Mouse (Mus musculus) monocyte, adult 5-6 weeks (primary cell): ENCODE data around the gene Ehhadh. TPM values are rescaled to one million over a fixed set of nuclear protein-coding genes. Genes with fewer than 3 reads are reported as not detected.

Source experiments
- ATAC-seq: fragments of 153-309, 156-312 bp; replicated peaks from 2 replicates; pipeline ENCODE4 v1.8.0; 2017; ENCODE audit warnings: mild to moderate bottlenecking; ENCODE audit not compliant: low TSS enrichment, insufficient number of reproducible peaks, severe bottlenecking, poor library complexity, low FRiP score
- total RNA-seq: library from RNA; stranded (forward); fragments of 200-1000, 200-491, 200-594 nt; gene quantifications from 3 replicates; pipeline ENCODE4 v1.2.3, GENCODE M21; 2017

Ehhadh gene
- total RNA-seq, 1 experiment from 2014 or later = 1.8 TPM

- ATAC-seq = no peak
Observed at GRCm38 (mm10) chr16:21758447-21758846, 29.2 kb downstream of the Ehhadh start.

- no peak for ATAC-seq
Observed at GRCm38 (mm10) chr16:21743401-21743800, 44.2 kb downstream of the Ehhadh start.

- ATAC-seq = no peak
Observed at GRCm38 (mm10) chr16:21742898-21743297, 44.7 kb downstream of the Ehhadh start.

GRCm38 (mm10) chr16:21742191-21742870 is 45.3 kb downstream of the Ehhadh start:
- ATAC-seq = no peak

- ATAC-seq = no peak
Observed at GRCm38 (mm10) chr16:21741542-21741941, 46.1 kb downstream of the Ehhadh start.

- no peak for ATAC-seq
Observed at GRCm38 (mm10) chr16:21735638-21736037, 52.0 kb downstream of the Ehhadh start.

GRCm38 (mm10) chr16:21727897-21728364 is 59.7 kb downstream of the Ehhadh start:
- ATAC-seq = no peak

- ATAC-seq = no peak
Observed at GRCm38 (mm10) chr16:21727421-21727820, 60.2 kb downstream of the Ehhadh start.

- no peak for ATAC-seq
Observed at GRCm38 (mm10) chr16:21724261-21724660, 63.3 kb downstream of the Ehhadh start.

GRCm38 (mm10) chr16:21719770-21720169 is 67.8 kb downstream of the Ehhadh start:
- ATAC-seq = no peak

GRCm38 (mm10) chr16:21714516-21714915 is 73.1 kb downstream of the Ehhadh start:
- no peak for ATAC-seq

Other genes starting within 250 kb of the Ehhadh start
- gene 2510009E07Rik, start 93.1 kb downstream of the Ehhadh start, total RNA-seq = 0.64 to 1.6 TPM (median 0.95 TPM) in 3 replicates
- 0.11 to 0.29 TPM in 2 of 3 replicates, not detected in the other for gene Map3k13, start 6.5 kb upstream of the Ehhadh start, total RNA-seq
- gene Tmem41a, start 159.7 kb upstream of the Ehhadh start, total RNA-seq = 0.48 to 2.4 TPM in 2 of 3 replicates, not detected in the other
- gene Liph, start 207.9 kb upstream of the Ehhadh start, total RNA-seq = not detected in 3 replicates
- 39.0 to 70.2 TPM (median 46.8 TPM) in 3 replicates for gene Senp2, start 221.7 kb upstream of the Ehhadh start, total RNA-seq